Comparison of ENCODE assay signal across 10 mouse cellular contexts in genomic region chr3:129590548-129591226, GRCm38 (mm10). TPM values are rescaled to one million over a fixed set of nuclear protein-coding genes. Genes with fewer than 3 reads are reported as not detected.
DNase-seq lines count a peak whose midpoint lies in the region; ATAC-seq and TF ChIP-seq lines count a peak whose summit lies in the region.
"Had no signal": no experiment of that assay in that cellular context is flagged by ENCODE, and none has a peak within 500 bp of the region (broad histone marks: within the 10 kb centered on the region; RNA-seq: fewer than 3 reads in every experiment).

No protein-coding gene starts in this region.

- DNase-seq in cerebellum, adult 11-12 months, result peak; percentile 32
- no peak for DNase-seq in cerebellum, adult 8-10 months
- peak; percentile 52 for DNase-seq in brain, embryonic 14.5 days (ENCODE audit: low read depth)
- DNase-seq in left cerebral cortex, postnatal 36 days (ENCODE audit: low spot score in 2 of 2), result peak; percentile 80 to 83
- peak; percentile 63 for DNase-seq in right cerebral cortex, postnatal 4 days
- no peak for DNase-seq in stomach, postnatal 0 days (ENCODE audit: low spot score)

- peaks cover 22 to 28% of the 10 kb centered on the region in 2 experiments for H3K4me1 ChIP-seq in heart, embryonic 14.5 days (ENCODE audit: control insufficient read depth in 2 of 2, insufficient read depth in 2 of 2, low read length in 2 of 2)
- H3K4me1 ChIP-seq in stomach, postnatal 0 days (replicated peaks; ENCODE audit: control insufficient read depth, insufficient read depth), result no peaks in the 10 kb centered on the region
- H3K4me1 ChIP-seq: embryonic facial prominence, embryonic 13.5 days had no signal

- peak; percentile 64; the same call in 1 of the 2 replicates for ATAC-seq in heart, embryonic 14.5 days (ENCODE audit: insufficient number of reproducible peaks, insufficient read depth, low FRiP score, low read depth)
- ATAC-seq in erythroblast, adult 5-6 weeks (replicated peaks; ENCODE audit: low FRiP score, poor library complexity, severe bottlenecking), result no peak
- ATAC-seq in stomach, postnatal 0 days (ENCODE audit: low FRiP score, low TSS enrichment), result no peak

- 52% methylated on average over 17 of the region's 17 CpGs for WGBS in heart, embryonic 14.5 days
- WGBS in stomach, postnatal 0 days, result 73% methylated on average over 17 of the region's 17 CpGs

- peak overlapping the region; percentile 45 for H3K4me2 ChIP-seq in heart, embryonic 14.5 days (ENCODE audit: low read length)
- no peak overlapping the region for H3K4me2 ChIP-seq in stomach, postnatal 0 days (replicated peaks; ENCODE audit: low read depth)
- H3K4me2 ChIP-seq: embryonic facial prominence, embryonic 13.5 days had no signal

- 0 out of 2 replicates have a peak overlapping the region, but pooled peaks have one; percentile 18 for H3K9ac ChIP-seq in heart, embryonic 14.5 days (ENCODE audit: low read length)
- H3K9ac ChIP-seq in stomach, postnatal 0 days (ENCODE audit: low read length), result no peak overlapping the region
- H3K9ac ChIP-seq: embryonic facial prominence, embryonic 13.5 days had no signal

- H3K36me3 ChIP-seq in heart, embryonic 14.5 days (ENCODE audit: control insufficient read depth, insufficient read depth, low read length), result no peaks in the 10 kb centered on the region
- H3K36me3 ChIP-seq in stomach, postnatal 0 days (ENCODE audit: control insufficient read depth, insufficient read depth, low read length), result no peaks in the 10 kb centered on the region

- TF ChIP-seq POLR2A in brain, embryonic 14.5 days (IDR thresholded peaks at IDR 0.05; ENCODE audit: borderline replicate concordance, extremely low read depth, insufficient read depth, insufficient read length, poor library complexity, severe bottlenecking), result no peak

- H3K9me3 ChIP-seq in heart, embryonic 14.5 days (ENCODE audit: control insufficient read depth, low read length), result no peaks in the 10 kb centered on the region
- H3K9me3 ChIP-seq in stomach, postnatal 0 days (ENCODE audit: control insufficient read depth, low read length), result no peaks in the 10 kb centered on the region
- H3K9me3 ChIP-seq: embryonic facial prominence, embryonic 13.5 days had no signal

- no peaks in the 10 kb centered on the region for H3K27me3 ChIP-seq in heart, embryonic 14.5 days (ENCODE audit: control insufficient read depth, insufficient read depth, low read length)
- no peaks in the 10 kb centered on the region for H3K27me3 ChIP-seq in stomach, postnatal 0 days (ENCODE audit: control insufficient read depth, insufficient read depth, low read length)
- H3K27me3 ChIP-seq: embryonic facial prominence, embryonic 13.5 days had no signal

- TF ChIP-seq CTCF in brain, embryonic 14.5 days (IDR thresholded peaks at IDR 0.05; ENCODE audit: borderline replicate concordance, extremely low read depth, insufficient read depth, insufficient read length), result no peak
- no peak for TF ChIP-seq CTCF in stomach, postnatal 0 days (IDR thresholded peaks at IDR 0.05; ENCODE audit: low read depth)

- peak overlapping the region; percentile 86 to 94 for H3K27ac ChIP-seq in heart, embryonic 14.5 days (replicated peaks in 1 of 2; ENCODE audit: control insufficient read depth in 1 of 2, insufficient read depth in 1 of 2, low read depth in 2 of 2, low read length in 2 of 2)
- H3K27ac ChIP-seq in stomach, postnatal 0 days (replicated peaks), result no peak overlapping the region
- H3K27ac ChIP-seq: embryonic facial prominence, embryonic 13.5 days; macrophage had no signal

- intact Hi-C loops in left cerebral cortex, postnatal 36 days (cut with DNase I), result no loop called here

- TF ChIP-seq EP300 in stomach, postnatal 0 days (optimal IDR thresholded peaks at IDR 0.05), result no peak

- H3K4me3 ChIP-seq in heart, embryonic 14.5 days (ENCODE audit: control insufficient read depth in 1 of 2, insufficient read depth in 1 of 2, low read depth in 1 of 2, low read length in 2 of 2), result no peak overlapping the region
- H3K4me3 ChIP-seq in stomach, postnatal 0 days (ENCODE audit: low read depth, low read length), result no peak overlapping the region
- H3K4me3 ChIP-seq: embryonic facial prominence, embryonic 13.5 days had no signal

RNA-seq across cellular contexts. Expression of gene Elovl6, which starts 58.5 kb away (rescaled TPM):
- polyA plus RNA-seq in brain, embryonic 14.5 days (2012; rRNA removed), result 30.9 and 32.2 TPM in 2 replicates
- 9.1 and 9.8 TPM in 2 replicates for polyA plus RNA-seq in heart, embryonic 14.5 days (2014; fragmentation: Nextera tagmentation; extraction: Ambion mirVana)
- 10 to 100 TPM; 25.7 to 34.1 TPM for total RNA-seq in left cerebral cortex, postnatal 36 days (2021)
- total RNA-seq in erythroblast, adult 5-6 weeks (2015; ENCODE audit: low replicate concordance), result 3.7 and 5.2 TPM in 2 replicates
- total RNA-seq in erythroblast, adult 5-6 weeks (2017; ENCODE audit: low replicate concordance), result 0.70 and 1.6 TPM in 2 replicates
- 32.9 and 34.2 TPM in 2 replicates for polyA plus RNA-seq in stomach, postnatal 0 days (2015; fragmentation: Nextera tagmentation; extraction: Ambion mirVana)

Comparison
In these comparisons a context has a peak if more than half of its experiments do, and no peak if none do; other contexts are left out.
1. DNase-seq: peak in cerebellum, adult 11-12 months (single experiment), brain, embryonic 14.5 days (single experiment), left cerebral cortex, postnatal 36 days (2 of 2) and right cerebral cortex, postnatal 4 days (single experiment); none in cerebellum, adult 8-10 months (single experiment) and stomach, postnatal 0 days (single experiment).